Mouse (Mus musculus): ENCODE data around the gene Fam92b.

DNA sequence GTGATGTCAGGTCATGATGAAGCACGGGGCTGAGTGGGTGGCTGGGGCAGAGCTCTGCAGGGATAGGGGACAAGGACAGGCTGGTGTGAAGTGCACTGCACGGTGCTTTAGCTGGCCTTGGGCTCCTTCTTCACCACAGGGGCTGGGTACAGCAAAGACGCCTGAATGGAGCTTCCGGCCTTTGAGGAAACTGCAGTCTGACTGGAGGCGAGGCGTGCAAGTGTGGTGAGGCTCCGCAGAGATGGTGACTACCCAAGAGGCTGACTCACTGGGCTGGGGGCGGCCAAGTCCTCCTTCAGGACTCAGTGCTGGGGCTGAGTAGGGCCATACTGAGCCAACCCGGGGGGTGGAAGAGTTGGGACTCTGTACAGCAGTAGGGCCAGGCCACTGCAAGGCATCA is 28.6 kb upstream of the Fam92b start:
- no peak for TF ChIP-seq GATA1 (IDR thresholded peaks at IDR 0.05; ENCODE audit: low read length)
- TF ChIP-seq TAL1 (IDR thresholded peaks at IDR 0.05; ENCODE audit: low read length) = no peak

Data from erythroblast, embryonic 14.5 days (primary cell).